Mouse (Mus musculus) heart, adult 11 months (tissue): ENCODE measurements around the gene Slc38a3.

ENCODE experiments used
- DNase-seq: peaks from one replicate; pipeline ENCODE4 v3.0.0; 2022

The Slc38a3 gene

DNA sequence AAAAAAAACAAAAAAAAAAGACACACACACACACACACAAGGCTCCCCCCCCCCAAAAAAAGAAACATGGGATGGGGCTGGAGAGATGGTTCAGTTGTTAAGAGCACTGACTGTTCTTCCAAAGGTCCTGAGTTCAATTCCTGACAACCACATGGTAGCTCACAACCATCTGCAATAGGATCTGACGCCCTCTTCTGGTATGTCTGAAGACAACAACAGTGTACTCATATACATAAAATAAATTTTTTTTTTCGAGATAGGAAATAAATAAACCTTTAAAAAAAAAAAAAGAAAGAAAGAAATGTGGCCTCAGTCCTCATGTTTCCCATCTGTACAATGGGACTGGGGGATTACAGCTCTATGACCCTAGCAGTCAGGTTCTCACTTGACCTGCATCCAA, 51.9 kb downstream of the Slc38a3 start:
- DNase-seq = no peak

DNA sequence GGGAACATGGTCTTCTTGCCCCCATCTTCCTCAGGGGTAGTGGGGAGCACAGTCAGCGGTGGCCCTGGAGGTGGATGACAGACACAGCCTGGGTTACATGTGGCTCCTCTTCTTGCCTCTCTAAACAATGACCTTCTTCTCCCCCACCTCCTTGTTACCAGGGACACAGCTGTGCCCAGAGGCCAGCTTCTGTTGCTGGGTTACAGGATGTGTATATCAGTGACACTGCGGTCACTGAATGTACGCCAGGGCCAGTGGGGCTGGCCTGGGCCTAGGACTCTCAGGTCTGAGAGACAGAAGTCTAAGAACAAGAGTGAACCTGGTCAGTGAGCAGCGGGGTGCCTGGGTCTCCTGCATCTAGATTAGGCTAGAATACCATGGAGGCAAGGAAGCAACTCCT, 54.3 kb downstream of the Slc38a3 start:
- peak; percentile 95 for DNase-seq

DNA sequence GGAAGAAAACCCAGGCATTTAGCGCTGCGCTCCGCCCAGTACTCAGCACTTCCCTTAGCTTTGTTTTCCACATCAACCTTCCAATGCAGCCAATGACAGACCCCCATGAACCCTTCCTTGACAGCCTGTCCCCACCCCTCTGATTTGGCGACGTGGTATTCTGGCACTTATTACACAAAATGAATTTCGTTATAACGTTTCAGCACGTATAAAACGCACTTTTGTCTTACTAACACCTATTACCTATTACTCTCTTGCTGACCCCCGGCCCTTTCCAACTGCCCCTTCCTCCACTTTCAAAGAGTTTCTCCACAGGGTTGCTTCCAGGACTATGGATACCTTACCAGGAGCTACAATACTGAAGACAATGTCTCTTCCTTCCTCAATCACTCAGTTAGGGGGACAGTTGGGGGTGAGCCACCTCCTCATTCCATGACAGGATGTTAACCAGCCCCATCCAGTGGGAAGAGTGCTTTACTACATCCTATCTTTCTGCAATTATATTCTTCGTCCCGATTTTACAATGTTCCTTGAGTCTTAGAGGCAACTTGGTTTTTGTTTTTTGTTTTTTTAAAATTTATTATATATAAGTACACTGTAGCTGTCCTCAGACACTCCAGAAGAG, 56.3 kb downstream of the Slc38a3 start:
- DNase-seq = no peak

DNA sequence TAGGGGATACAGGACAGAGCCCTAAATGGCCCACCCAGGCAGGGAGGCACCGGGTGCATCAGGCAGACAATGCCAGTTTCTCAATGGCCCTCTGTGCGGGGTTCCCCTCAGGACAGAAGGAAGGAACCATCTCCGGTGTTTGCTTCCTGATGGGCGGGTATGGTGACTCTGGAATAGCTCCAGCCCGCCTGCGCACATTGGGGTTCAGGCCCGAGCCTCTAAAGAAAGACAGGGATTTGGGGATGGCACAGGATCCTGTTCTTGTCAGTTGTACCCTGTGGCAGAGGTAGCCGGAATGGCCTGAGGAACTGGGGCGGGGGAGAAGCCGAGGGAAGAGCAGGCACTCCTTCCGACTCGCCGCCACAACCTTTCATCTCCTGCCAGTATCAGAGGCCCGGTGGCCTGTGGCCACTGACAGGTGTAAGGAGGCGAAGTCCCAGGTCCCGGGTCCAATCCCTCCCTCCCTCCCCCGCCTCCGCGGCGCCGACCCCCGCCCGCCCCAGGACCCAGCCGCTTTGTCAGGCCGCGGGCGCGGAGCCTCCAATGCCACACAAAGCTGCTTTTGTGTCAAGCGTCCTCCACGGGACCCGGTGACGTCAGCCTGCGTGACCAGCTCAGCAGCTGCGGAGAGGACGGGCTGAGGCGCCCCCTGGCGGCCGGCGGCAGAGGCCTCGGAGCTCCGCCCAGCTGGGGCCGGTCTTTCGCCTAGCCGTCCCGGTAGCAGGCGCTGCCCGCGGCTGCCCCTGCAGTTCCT, 57.0 kb downstream of the Slc38a3 start:
- DNase-seq = peak; percentile 100

DNA sequence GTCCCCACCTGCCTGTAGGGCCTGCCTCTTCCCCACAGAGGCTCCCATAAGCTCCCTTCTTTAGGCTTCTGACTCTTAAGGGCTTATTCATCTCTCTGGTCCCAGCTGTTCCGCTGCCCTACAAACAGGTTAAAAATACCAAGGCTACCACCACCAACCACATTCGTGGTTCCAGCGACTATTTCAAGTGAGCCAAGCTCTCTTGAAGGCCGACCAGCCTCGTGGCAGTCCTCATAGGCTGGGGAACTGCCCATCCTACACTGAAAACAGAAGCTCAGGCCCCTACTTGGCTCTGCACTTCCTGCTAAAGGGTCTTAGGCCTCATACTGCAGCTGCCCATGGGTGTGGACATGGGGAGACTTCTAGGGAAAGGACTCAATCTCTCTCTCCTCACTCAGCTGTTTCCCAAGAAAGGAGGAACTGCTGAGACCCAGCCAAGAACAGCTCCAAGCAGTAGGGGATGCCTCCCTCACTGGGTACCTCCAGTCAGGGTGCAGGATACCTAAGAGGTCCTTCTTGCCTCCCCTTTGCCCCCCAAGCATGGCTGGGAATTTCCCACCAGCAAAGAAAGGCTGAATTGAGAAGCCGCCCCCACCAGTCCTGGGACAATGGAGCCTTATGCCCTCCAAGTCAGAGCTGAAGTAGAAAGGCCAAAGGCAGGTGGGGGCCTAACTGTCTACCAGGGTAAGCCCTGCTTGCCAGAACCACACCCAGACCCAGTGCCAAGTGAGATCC, 57.7 kb downstream of the Slc38a3 start:
- peak; percentile 98 for DNase-seq

DNA sequence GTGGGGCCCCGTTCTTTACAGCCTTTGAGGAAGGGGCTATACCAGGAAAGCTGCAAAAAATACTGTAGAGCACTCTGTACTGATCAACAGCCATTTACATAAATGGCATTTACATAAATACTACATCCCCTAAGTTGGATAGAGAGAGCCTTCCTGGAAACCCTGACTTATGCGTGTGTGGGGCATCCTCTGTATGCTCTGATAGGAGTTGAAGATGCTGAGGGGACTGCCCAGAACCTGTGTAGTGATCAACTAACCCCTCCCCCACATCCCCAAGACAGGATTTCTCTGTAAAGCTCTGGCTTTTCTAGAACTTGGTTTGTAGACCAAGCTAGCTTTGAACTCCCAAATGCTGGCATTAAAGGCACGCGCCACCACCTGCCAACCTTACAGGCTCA, 59.9 kb downstream of the Slc38a3 start:
- no peak for DNase-seq

DNA sequence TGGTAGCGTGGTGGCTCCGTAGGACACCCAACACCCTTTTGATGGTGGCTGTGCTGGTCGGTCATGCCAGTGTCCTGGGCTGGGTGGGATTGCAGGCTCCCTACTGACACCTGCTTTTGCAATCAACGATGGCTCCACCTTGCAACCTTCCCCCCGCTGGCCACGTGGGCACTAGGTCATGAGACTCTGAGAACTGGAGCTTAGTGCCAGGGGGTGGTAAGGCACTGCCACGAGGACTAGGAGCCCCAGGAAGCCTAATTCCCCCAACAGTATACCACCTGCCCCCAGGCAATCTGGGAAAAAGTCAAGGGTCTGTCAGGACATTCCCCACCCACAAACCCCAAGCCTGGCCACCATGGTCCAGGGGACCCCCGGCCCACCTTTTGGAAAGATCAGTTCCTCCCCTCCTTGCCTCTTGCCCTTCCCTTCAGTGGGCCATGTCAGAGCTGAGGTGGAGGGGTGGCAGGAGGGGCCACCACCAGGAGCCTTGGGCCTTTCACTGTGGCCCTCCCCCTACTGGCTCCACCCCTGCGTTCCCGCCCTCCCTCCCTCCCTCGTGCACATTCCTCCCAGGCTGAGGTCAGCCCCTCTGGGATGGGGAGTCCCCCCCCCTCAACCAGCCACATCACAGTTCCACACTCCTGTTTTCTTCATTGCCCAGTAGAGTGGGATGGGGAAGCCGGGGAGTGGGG, 60.4 kb downstream of the Slc38a3 start, which contains the start of gene Sema3b:
Gene Sema3b (minus strand): TSS at position 489 of the 692 bp plus-strand sequence.
- peak; percentile 96 for DNase-seq

DNA sequence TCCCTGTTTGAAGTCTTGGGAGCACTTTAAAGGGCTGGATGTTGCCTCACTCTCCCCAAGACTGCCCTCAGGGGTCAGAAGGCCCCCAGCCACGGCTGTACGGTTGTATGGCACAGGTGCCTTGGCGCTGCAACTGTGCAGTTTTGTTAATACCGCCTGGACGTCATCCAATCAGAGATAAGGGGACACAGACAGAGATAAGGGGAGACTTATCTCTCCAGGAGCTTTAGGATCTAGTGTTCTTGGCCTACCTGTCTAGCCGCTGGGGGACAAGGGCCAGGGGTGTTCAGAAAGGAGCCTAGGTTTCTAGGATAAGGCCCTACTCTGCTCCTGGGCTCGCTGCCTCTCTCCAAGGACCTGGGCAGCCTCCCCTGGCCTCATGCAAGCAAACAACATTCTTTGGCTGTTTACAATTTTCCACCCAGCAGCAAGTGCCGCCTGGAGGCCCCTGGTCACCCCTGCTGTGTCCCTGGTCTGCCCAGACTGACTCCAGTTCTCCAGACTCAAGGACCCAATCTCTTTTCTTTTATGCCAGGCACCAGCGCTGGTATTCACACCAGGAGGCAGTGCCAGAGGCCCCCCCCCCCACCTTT, 61.6 kb downstream of the Slc38a3 start:
- no peak for DNase-seq

DNA sequence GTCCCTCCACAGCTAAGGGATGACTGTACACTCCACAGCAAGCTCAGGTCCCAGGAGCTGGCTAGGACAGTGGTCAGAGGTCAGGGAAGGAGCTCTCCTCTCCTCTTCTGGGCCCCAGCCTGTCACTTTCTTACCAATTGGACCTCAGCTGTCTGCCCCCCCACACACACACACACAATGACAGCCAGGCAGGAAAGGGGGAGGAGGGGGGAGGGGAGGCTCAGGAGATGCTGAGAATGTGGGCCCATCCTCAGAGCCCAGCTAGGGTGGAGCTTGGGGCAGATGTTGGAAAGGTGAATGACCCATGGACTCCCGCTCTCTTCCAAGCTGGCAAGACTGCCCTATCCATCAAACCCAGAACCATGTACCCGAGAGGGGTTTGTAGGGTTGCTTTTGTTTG, 62.3 kb downstream of the Slc38a3 start:
- DNase-seq = no peak

DNA sequence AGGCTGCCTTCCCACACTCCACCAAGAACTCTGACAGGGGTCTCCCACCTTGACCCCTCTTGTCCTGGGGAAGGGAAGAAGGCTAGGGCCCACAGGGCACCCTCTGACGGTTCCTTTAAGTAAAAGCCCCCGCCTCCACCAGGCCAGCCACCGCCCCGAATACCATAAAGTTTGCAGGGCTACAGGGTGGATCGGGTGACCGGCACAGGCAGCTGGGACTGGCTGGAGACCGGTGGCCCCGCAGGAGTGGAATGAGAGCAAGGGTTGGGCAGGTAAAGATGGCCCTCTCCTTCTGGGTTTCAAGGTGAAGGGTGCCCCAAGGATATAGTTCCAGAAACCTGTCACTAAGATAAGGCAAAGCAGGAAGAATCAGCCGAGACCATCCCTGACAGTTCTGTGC, 62.7 kb downstream of the Slc38a3 start:
- DNase-seq = peak; percentile 96

DNA sequence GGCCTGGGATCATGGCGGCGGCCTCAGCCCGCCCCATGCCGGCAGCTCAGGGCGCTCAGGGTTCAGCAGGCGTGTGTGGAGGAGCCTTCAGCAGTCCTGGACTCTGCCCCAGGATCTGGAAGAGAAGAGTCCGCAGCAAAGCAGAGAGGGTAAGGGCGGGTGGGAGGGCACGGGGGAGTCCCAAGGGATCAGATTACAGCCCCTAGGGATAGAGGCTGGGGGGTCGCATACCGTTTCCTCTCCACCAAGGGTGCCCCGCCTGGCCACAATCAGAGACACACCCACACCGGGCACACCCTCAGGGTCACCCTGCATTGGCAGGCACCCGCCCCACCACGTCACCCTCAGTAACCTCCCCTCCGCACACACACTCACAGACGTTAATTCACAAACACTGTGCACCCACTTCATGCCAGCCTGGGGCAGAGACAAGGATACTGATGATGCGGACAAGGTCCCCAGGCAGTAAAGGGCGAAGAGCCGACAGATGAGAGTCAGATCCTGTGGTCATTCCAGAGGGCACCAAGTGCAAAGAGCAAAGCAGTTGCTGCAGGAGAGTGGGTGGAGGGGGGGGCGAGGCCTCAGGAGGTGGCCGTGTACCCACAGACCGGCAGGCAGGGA, 64.2 kb downstream of the Slc38a3 start:
- DNase-seq = peak; percentile 95

DNA sequence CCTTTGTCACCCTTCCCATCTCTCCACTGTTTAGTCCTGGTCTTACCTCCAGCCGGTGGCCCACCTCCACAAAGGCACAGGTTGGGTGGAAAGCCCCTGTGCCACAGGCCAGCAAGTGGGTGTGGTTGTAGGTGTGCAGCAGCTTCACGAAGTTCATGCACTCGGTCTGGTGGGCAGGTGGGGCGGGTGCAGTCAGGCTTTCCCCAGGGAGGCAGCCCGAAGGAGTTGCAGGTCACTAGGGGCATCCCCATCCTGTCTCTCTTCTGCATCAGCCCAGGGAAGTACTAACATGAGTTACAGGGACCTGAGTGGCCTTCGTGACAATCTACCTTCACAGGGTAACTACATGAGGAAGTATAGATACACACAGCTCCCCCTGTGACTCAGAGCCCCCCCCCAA, 66.1 kb downstream of the Slc38a3 start:
- peak; percentile 94 for DNase-seq

DNA sequence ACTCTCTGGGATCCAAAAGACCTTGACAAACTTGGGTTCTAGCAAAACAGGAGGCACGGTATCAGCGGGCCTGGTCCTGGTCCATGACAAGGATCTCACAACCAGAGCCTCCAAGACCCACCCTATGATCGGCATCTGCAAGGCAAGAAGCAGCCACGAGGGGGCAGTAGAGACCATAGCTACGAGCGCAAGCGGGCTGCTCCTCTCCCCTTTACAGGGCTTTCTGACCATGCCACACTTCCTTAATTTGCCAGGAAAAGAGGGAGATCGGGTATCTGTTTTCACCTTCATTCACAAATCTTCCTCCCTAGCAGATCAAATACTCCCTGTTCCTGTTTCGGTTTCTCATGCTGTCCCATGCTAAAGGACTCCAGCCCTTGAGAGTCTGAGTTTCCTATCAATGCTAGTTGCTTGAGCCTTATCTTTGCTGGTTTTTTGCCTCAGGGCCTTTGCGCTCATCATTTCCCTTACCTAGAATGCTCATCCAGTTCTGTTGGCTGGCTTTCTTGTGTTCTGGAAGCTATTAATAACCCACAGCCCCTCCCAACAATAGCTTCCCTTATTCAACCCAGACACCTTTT, 67.2 kb downstream of the Slc38a3 start:
- peak; percentile 98 for DNase-seq

DNA sequence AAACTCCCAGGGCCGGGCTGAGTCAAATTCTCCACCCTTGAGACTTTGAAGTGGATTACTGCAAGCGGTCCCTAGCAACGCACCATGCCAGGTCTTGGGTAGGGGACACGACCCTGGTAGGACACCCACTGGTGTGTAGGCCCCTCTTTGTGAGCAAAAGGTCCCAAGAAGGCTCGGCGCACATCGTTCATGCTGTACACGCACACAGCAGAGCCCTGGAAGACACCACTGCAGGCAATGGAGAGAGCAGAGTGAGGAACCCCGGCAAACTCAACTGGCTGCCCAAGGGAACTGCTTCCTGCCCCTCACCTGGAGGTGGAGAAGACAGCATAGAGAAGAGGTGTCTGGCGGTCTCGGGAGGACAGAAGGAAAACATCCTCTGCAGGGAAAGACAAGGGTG, 68.1 kb downstream of the Slc38a3 start:
- DNase-seq = peak; percentile 93

DNA sequence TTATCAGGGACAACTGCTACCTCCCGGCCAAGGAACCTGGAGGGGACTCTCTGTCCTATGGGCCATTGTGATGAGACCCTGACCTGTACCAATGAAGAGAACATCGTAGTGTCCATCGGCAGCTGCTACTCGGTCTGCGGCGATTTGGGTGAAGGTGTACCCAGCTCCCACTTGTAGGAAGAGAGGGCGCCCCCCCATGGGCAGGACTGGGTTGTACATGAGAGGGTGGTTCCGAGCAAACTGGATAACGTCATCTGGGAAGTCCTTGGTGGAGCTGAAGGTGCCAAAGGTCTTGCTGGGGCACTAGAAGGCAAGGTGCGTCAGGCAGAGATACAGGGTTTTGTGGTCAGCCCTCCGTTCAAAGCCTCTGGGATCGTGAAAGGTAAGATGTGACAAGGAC, 68.6 kb downstream of the Slc38a3 start:
- no peak for DNase-seq
